Mouse (Mus musculus): ENCODE data around the gene Acad8. TPM values are rescaled to one million over a fixed set of nuclear protein-coding genes. Genes with fewer than 3 reads are reported as not detected.

Acad8 gene
- polyA plus RNA-seq, 1 experiment from 2014 or later, result 34.1 TPM

DNA sequence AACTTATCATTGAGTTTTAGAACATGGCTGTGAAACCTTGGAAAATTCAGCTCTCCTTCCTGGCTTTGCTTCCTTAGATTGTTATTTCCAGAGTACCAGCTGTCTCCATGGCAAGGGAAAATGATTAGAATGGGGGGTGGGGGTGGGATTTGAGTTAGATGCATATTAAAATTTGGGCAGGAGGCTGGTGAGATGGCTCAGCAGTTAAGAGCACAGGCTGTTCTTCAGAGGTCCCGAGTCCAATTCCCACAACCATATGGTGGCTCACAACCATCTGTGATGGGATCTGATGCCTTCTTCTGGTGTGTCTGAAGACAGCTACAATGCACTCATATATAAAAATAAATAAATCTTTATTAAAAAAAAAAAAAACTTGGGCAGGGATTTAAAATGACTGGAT is 6.6 kb upstream of the Acad8 start:
- H3K36me3 ChIP-seq, result peaks cover 74% of the 10 kb centered on the region
- H3K27me3 ChIP-seq (replicated peaks), result no peaks in the 10 kb centered on the region
- ATAC-seq (ENCODE audit: low FRiP score, low read depth), result no peak
- H3K9ac ChIP-seq, result no peak overlapping the region
- H3K4me2 ChIP-seq (replicated peaks), result no peak overlapping the region
- H3K27ac ChIP-seq, result no peak overlapping the region
- 86% methylated on average over 1 of the region's 1 CpGs for WGBS
- no peak overlapping the region for H3K4me3 ChIP-seq
- peaks cover 6% of the 10 kb centered on the region; the same call in 1 of the 2 replicates for H3K4me1 ChIP-seq
- no peaks in the 10 kb centered on the region for H3K9me3 ChIP-seq

DNA sequence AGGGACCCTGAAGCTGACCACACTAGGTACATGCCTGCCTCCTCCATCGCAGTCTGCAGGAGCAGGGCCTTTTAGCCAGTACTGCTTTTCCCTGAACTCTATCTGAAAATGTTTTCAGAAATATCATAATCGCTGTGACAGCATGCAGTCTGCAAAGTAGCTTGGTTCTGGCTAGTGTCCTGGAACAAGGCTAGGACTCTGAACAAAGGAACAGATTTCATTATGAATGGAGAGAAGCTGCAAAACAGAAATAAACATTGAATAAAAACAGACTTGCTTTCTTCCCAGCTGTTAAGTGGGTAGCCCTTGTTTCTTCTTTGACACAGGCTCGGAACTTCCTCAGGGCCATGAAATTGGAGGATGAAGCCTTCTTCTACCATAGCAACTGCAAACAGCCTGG is 5.9 kb upstream of the Acad8 start:
- H3K4me1 ChIP-seq, result peaks cover 13% of the 10 kb centered on the region
- no peak overlapping the region for H3K27ac ChIP-seq
- peaks cover 67% of the 10 kb centered on the region for H3K36me3 ChIP-seq

DNA sequence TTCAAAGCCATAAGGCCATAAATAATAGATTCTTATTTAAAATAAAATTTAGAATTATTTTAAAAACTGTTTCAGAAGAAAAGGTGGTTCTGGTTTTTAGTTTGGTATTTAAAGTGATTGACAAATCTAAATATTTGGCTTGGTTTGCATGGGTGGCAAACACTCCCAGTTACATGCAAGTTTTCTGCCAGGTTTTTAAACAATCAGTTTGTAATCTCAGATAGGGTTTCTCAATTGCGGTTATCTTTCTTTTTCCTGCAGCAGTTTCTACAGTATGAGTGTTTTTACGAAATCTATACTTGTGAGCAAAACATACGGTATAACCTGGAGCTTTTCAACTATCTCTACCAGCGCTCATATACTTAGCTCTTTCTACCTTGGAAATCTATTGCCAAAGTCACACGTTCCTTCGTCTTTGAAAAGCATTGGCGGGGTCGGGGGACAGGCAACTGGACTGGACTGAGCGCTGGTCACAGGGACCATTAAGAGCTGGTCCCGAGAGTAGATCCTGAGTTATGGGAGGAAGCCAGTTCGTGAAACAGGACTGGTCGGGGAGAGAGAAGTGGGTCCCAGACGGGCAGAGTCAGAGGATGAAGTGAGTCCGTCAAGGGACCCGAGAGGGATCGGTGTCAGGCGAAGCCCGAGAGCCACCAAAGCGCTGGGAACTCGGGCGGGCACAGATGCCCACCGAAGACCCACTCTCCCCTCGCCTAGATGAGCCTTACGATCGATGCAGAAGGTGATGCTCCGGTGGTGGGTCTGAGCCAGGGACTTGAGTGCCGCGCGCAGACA is 501 bp downstream of the Acad8 start:
- Histone ChIP-seq H3K4me2 (replicated peaks) (peak overlapping the region; percentile 79), H3K9me3 (no peaks in the 10 kb centered on the region)
- WGBS, result 5% methylated on average over 29 of the region's 29 CpGs

More for the DNA sequence above, 5.9 kb upstream of the Acad8 start:
- no peaks in the 10 kb centered on the region for H3K27me3 ChIP-seq (replicated peaks)
- no peak overlapping the region for H3K4me3 ChIP-seq
- ATAC-seq (ENCODE audit: low FRiP score, low read depth), result no peak
- no peak overlapping the region for H3K4me2 ChIP-seq (replicated peaks)
- 92% methylated on average over 3 of the region's 3 CpGs for WGBS
- H3K9ac ChIP-seq, result no peak overlapping the region
- no peaks in the 10 kb centered on the region for H3K9me3 ChIP-seq

DNA sequence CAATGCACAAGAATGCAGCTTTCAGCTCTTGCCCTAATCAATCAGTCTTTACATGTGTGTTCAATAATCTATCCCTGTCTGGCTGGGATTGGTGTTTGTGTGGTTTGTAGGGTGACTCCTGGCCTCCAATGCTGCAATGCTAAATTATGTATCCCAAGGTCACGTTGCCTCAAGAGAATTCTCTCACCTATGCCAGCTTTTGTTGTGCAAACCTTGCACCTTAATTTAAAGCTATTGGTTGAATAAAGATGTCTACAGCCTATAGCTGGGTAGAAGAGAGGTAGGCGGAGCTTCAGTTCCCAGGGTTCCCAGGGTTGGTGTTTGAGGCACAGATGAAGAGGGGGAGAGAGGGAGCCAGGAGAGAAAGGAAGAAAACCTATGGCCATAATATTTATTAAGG is 1.9 kb downstream of the Acad8 start:
- H3K9ac ChIP-seq, result no peak overlapping the region
- H3K36me3 ChIP-seq, result no peaks in the 10 kb centered on the region
- ATAC-seq (ENCODE audit: low FRiP score, low read depth), result no peak
- H3K9me3 ChIP-seq, result no peaks in the 10 kb centered on the region
- WGBS, result 93% methylated on average over 2 of the region's 2 CpGs
- H3K4me2 ChIP-seq (replicated peaks), result no peak overlapping the region
- H3K4me3 ChIP-seq, result no peak overlapping the region
- no peaks in the 10 kb centered on the region for H3K27me3 ChIP-seq (replicated peaks)
- H3K27ac ChIP-seq, result no peak overlapping the region
- peaks cover 20% of the 10 kb centered on the region for H3K4me1 ChIP-seq

More for the DNA sequence above, 501 bp downstream of the Acad8 start:
- Histone ChIP-seq H3K4me3 (peak overlapping the region; percentile 58), H3K4me1 (peaks cover 20% of the 10 kb centered on the region), H3K27me3 (replicated peaks) (no peaks in the 10 kb centered on the region), H3K27ac (no peak overlapping the region), H3K9ac (peak overlapping the region; percentile 69), H3K36me3 (peaks cover 4% of the 10 kb centered on the region; the same call in 1 of the 2 replicates)
- ATAC-seq (ENCODE audit: low FRiP score, low read depth), result peak; percentile 69

DNA sequence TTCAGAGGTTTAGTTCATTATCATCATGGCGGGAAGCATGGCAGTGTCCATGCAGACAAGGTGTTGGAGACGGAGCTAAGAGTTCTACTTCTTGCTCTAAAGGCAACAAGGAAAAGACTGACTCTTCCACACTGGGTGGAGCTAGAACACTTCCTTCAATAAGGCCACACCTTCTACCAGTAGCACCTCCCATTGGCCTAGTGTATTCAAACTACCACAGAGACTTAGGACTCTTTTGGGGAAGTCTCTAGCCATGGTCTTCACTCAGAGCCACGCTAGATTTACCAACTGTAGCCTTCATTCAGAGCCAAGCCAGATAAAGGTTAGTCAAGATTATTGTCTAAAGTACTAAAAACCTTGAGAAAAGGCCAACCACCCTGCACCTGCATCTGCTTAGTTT is 2.3 kb downstream of the Acad8 start:
- peaks cover 20% of the 10 kb centered on the region for H3K4me1 ChIP-seq

DNA sequence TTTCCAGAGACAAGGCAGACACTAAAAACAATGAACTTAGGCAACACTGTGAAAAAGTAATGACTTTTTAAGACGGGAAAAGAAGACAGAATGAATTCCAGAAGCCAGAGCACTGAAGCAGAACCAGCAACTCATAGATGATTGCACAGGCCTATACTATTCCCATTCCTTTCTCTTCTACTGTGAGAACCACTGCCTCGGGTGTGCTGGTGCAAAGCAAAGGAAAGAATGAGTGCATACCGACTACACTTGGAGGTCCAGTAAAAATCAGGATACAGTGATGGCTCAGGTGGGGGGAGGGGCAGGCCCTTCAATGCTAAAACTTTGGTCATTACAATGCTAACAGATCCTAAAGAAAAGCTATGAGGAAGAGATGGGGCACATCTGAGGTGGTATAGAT is 5.5 kb downstream of the Acad8 start:
- Histone ChIP-seq H3K27me3 (replicated peaks) (no peaks in the 10 kb centered on the region), H3K4me2 (replicated peaks) (no peak overlapping the region), H3K4me1 (peaks cover 4% of the 10 kb centered on the region; the same call in 1 of the 2 replicates), H3K9ac (no peak overlapping the region), H3K27ac (no peak overlapping the region), H3K4me3 (no peak overlapping the region), H3K9me3 (no peaks in the 10 kb centered on the region), H3K36me3 (peaks cover 30% of the 10 kb centered on the region)
- 74% methylated on average over 3 of the region's 3 CpGs for WGBS
- ATAC-seq (ENCODE audit: low FRiP score, low read depth), result no peak

More for the DNA sequence above, 2.3 kb downstream of the Acad8 start:
- ATAC-seq (ENCODE audit: low FRiP score, low read depth), result no peak
- Histone ChIP-seq H3K9ac (no peak overlapping the region), H3K27me3 (replicated peaks) (no peaks in the 10 kb centered on the region), H3K4me3 (no peak overlapping the region), H3K27ac (no peak overlapping the region), H3K9me3 (no peaks in the 10 kb centered on the region), H3K4me2 (replicated peaks) (no peak overlapping the region), H3K36me3 (no peaks in the 10 kb centered on the region)
- WGBS, result 88% methylated on average over 3 of the region's 3 CpGs

DNA sequence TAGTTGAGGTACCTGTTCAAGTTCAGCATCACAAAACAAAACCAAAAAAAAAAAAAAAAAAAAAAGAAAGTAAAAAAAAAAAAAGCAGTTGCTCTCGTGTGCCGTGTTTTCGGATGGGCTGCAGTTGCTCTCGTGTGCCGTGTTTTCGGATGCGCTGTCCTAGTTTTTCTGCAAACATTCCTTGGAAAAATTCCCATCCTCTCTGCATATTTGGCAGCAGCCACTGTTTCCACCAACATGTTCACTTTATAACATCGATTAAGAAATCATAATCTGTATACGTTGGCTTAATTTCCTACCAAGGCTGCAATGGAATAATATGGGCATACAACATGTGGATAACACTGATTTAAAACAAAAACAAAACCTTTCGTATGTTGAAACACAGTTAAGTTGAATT is 6.2 kb downstream of the Acad8 start:
- Histone ChIP-seq H3K4me2 (replicated peaks) (no peak overlapping the region), H3K4me1 (peaks cover 2% of the 10 kb centered on the region; the same call in 1 of the 2 replicates), H3K9me3 (no peaks in the 10 kb centered on the region), H3K9ac (no peak overlapping the region), H3K36me3 (peaks cover 36% of the 10 kb centered on the region), H3K27me3 (replicated peaks) (no peaks in the 10 kb centered on the region), H3K27ac (no peak overlapping the region), H3K4me3 (no peak overlapping the region)
- ATAC-seq (ENCODE audit: low FRiP score, low read depth), result no peak
- WGBS, result 97% methylated on average over 10 of the region's 10 CpGs

DNA sequence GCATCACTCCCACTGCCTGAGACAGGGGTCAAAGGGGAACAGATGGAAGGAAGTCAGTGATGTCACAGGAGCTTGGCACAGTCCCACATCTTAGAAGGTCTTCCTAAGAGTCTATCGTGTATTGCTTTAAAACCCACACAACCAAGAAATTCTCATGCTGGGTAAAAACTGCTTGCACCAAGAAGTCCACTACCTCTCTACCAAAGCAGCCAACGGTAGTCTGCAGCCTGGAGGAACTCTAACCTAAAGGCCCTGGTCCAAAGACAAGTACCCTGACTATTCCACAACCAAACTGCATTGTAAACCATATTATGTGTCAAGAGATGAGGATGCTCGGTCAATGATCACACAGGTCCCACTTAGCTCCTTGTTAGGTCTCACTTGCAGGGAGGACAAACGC is 9.2 kb downstream of the Acad8 start:
- Histone ChIP-seq H3K27ac (no peak overlapping the region), H3K27me3 (replicated peaks) (no peaks in the 10 kb centered on the region), H3K9ac (no peak overlapping the region), H3K4me3 (no peak overlapping the region), H3K36me3 (peaks cover 48% of the 10 kb centered on the region), H3K4me2 (replicated peaks) (no peak overlapping the region), H3K4me1 (no peaks in the 10 kb centered on the region), H3K9me3 (no peaks in the 10 kb centered on the region)
- 93% methylated on average over 4 of the region's 4 CpGs for WGBS
- ATAC-seq (ENCODE audit: low FRiP score, low read depth), result no peak

DNA sequence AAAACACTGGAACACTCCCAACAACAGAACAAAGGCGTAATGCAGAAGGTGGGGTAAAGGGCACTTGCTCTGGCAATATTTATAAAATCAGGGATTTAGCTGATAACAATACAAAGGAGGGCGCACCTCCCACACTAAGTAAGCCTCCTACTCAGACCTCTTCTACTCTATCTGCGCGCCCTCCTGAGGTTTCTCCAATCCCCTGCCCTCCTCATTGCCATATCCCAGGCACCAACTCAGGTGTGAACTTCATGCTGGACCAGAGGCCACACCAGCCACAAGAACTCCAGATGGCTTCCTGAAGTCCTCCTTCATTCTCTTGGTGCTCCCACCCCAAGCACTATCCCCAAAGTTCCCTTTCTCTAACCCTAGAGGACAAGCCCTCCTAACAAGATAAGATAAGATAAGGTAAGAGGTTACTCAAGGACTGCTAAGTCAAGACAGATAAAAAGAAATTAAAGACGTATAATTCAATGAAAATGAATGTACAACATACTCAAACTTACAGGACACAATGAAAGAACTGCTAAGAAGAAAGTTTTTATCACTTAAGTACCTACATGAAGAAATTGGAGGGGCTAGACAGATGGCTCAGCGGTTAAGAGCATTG is 13.6 kb downstream of the Acad8 start:
- H3K36me3 ChIP-seq, result peaks cover 49% of the 10 kb centered on the region

DNA sequence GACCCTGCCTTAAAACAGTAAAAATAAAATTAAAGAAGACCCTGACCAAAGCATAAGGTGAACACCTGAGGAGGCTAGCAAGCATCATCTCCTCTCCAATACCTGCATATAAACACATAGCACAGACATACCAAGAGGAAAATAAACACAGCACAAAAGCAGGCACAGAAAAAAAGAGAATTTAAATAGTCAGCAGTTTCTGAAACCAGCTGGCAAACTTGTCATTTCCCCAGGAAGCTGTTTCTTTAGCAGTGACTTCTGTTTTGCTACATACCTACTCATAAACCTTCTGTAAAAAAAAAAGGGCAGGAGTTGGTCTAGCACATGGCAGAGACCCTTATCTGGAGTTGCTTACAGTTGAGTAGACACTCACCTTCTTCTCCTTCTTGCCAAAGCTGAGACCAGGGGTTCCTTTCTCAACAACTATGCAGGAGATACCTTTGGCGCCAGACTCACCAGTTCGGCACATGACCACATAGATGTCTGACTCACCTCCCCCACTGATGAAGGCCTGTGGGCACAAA is 14.2 kb downstream of the Acad8 start:
- Histone ChIP-seq H3K9me3 (no peaks in the 10 kb centered on the region), H3K4me1 (no peaks in the 10 kb centered on the region), H3K27me3 (replicated peaks) (no peaks in the 10 kb centered on the region), H3K4me2 (replicated peaks) (no peak overlapping the region), H3K9ac (no peak overlapping the region), H3K4me3 (no peak overlapping the region), H3K36me3 (peaks cover 43% of the 10 kb centered on the region), H3K27ac (no peak overlapping the region)
- no peak for ATAC-seq (ENCODE audit: low FRiP score, low read depth)
- WGBS, result 92% methylated on average over 2 of the region's 2 CpGs

More for the DNA sequence above, 13.6 kb downstream of the Acad8 start:
- no peak overlapping the region for H3K4me2 ChIP-seq (replicated peaks)
- no peaks in the 10 kb centered on the region for H3K27me3 ChIP-seq (replicated peaks)
- no peaks in the 10 kb centered on the region for H3K4me1 ChIP-seq
- no peak overlapping the region for H3K9ac ChIP-seq
- H3K9me3 ChIP-seq, result no peaks in the 10 kb centered on the region
- no peak overlapping the region for H3K4me3 ChIP-seq
- ATAC-seq (ENCODE audit: low FRiP score, low read depth), result no peak
- 93% methylated on average over 6 of the region's 6 CpGs for WGBS
- no peak overlapping the region for H3K27ac ChIP-seq

DNA sequence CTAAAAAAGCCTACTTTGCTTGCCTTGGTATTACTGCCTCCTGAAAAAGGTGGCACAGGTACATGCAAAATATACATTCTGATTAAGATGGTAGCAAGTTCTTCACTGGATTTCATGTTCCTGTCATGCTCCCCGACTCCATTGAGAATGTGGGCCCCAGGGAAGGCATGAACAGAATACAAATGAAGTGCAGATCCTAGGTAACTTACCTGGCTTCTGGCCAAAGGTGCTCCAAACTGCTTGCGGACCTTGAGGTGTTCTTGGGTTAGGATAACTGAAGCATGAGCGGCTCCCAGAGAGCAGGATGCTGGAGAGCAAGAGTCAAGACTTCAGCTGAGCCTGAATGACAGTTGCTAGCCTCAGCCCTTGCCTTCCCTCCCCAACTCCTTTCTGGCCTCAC is 20.6 kb downstream of the Acad8 start:
- no peak for ATAC-seq (ENCODE audit: low FRiP score, low read depth)
- no peaks in the 10 kb centered on the region for H3K27me3 ChIP-seq (replicated peaks)
- H3K36me3 ChIP-seq, result peaks cover 49% of the 10 kb centered on the region
- no peak overlapping the region for H3K4me3 ChIP-seq
- H3K9me3 ChIP-seq, result no peaks in the 10 kb centered on the region
- H3K27ac ChIP-seq, result no peak overlapping the region
- no peaks in the 10 kb centered on the region for H3K4me1 ChIP-seq
- no peak overlapping the region for H3K9ac ChIP-seq
- no peak overlapping the region for H3K4me2 ChIP-seq (replicated peaks)
- WGBS, result 95% methylated on average over 3 of the region's 3 CpGs

DNA sequence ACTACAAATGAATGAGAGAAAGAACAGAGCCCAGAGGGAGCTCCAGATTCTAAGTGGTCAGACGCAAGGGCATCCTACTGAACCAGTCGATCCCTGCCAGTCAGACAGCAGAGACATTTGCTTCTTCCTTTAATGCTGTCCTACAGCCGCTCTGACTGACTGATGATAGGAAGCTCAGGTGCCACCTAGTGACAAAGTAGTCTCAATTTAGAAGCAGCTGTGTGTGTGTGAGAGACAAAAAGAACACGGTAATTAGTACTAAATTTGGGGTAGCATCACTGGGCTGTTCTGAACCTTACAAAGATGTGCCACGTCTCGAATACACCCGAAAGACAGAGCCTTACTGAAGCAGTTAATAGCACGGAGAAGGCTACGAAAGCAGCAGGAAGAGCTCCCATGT is 21.6 kb downstream of the Acad8 start:
- Histone ChIP-seq H3K4me1 (no peaks in the 10 kb centered on the region), H3K9me3 (no peaks in the 10 kb centered on the region), H3K4me2 (replicated peaks) (no peak overlapping the region), H3K36me3 (peaks cover 48% of the 10 kb centered on the region), H3K9ac (no peak overlapping the region), H3K4me3 (no peak overlapping the region), H3K27ac (no peak overlapping the region), H3K27me3 (replicated peaks) (no peaks in the 10 kb centered on the region)
- ATAC-seq (ENCODE audit: low FRiP score, low read depth), result no peak
- WGBS, result 91% methylated on average over 9 of the region's 9 CpGs

Measured in neural tube, embryonic 12.5 days (tissue).